Mouse (Mus musculus): ENCODE measurements around the gene Anapc15-ps. TPM values are rescaled to one million over a fixed set of nuclear protein-coding genes. Genes with fewer than 3 reads are reported as not detected.
"Not testable (repeated sequence)": the region's sequence is repeated elsewhere in the genome, so short reads cannot be mapped to it uniquely, and the experiment has no call there.

The Anapc15-ps gene
- total RNA-seq, 2 experiments from 2014 or later, result not detected

- intact Hi-C loops (cut with DNase I; ENCODE audit: low total_unique reads), result no loop called here
- no peak for DNase-seq
Observed at GRCm38 (mm10) chr10:95643042-95643441, 30.2 kb downstream of the Anapc15-ps start.

- no peak for DNase-seq
- intact Hi-C loops (cut with DNase I; ENCODE audit: low total_unique reads), result no loop called here
Observed at GRCm38 (mm10) chr10:95641335-95641734, 31.9 kb downstream of the Anapc15-ps start.

GRCm38 (mm10) chr10:95639429-95639828 is 33.8 kb downstream of the Anapc15-ps start:
- no peak for DNase-seq
- intact Hi-C loops (cut with DNase I; ENCODE audit: low total_unique reads), result no loop called here

GRCm38 (mm10) chr10:95634751-95635150 is 38.5 kb downstream of the Anapc15-ps start:
- no peak for DNase-seq
- intact Hi-C loops (cut with DNase I; ENCODE audit: low total_unique reads), result no loop called here

GRCm38 (mm10) chr10:95634261-95634660 is 39.0 kb downstream of the Anapc15-ps start:
- no peak for DNase-seq
- intact Hi-C loops (cut with DNase I; ENCODE audit: low total_unique reads), result no loop called here

- intact Hi-C loops (cut with DNase I; ENCODE audit: low total_unique reads), result no loop called here
- no peak for DNase-seq
Observed at GRCm38 (mm10) chr10:95631568-95631967, 41.7 kb downstream of the Anapc15-ps start.

- DNase-seq, result peak; percentile 38
- intact Hi-C loops (cut with DNase I; ENCODE audit: low total_unique reads), result no loop called here
Observed at GRCm38 (mm10) chr10:95630726-95631345, 42.4 kb downstream of the Anapc15-ps start.

GRCm38 (mm10) chr10:95630166-95630565 is 43.1 kb downstream of the Anapc15-ps start:
- intact Hi-C loops (cut with DNase I; ENCODE audit: low total_unique reads); DNase-seq: not testable (repeated sequence)

- intact Hi-C loops (cut with DNase I; ENCODE audit: low total_unique reads), result no loop called here
- DNase-seq, result no peak
Observed at GRCm38 (mm10) chr10:95628338-95628737, 44.9 kb downstream of the Anapc15-ps start.

- intact Hi-C loops (cut with DNase I; ENCODE audit: low total_unique reads), result no loop called here
Observed at GRCm38 (mm10) chr10:95627381-95627780, 45.9 kb downstream of the Anapc15-ps start.

GRCm38 (mm10) chr10:95625300-95625699 is 48.0 kb downstream of the Anapc15-ps start:
- no peak for DNase-seq
- intact Hi-C loops (cut with DNase I; ENCODE audit: low total_unique reads), result no loop called here

More at GRCm38 (mm10) chr10:95627381-95627780, 45.9 kb downstream of the Anapc15-ps start:
- DNase-seq, result no peak

GRCm38 (mm10) chr10:95624007-95624406 is 49.2 kb downstream of the Anapc15-ps start:
- intact Hi-C loops (cut with DNase I; ENCODE audit: low total_unique reads), result loop anchor here (5.0 kb wide), 1 partner anchor 47 kb away; no protein-coding TSS in a partner anchor
- DNase-seq, result no peak

GRCm38 (mm10) chr10:95623518-95623905 is 49.7 kb downstream of the Anapc15-ps start:
- intact Hi-C loops (cut with DNase I; ENCODE audit: low total_unique reads), result loop anchor here (5.0 kb wide), 1 partner anchor 46 kb away; no protein-coding TSS in a partner anchor
- no peak for DNase-seq

Other genes with a start within 250 kb of the Anapc15-ps start
- gene Mrpl42, start 171.5 kb downstream of the Anapc15-ps start, total RNA-seq (2021), result 100 to 1,000 TPM; 224 to 246 TPM
- gene Ube2n, start 158.3 kb downstream of the Anapc15-ps start, total RNA-seq (2021), result 100 to 1,000 TPM in 1 of 2 experiments, 10 to 100 TPM in 1; 91.7 to 110 TPM
- 100 to 1,000 TPM; 173 to 192 TPM for gene Nudt4, start 109.3 kb downstream of the Anapc15-ps start, total RNA-seq (2021)
- gene Gm33543, start 169.5 kb upstream of the Anapc15-ps start, total RNA-seq (2021), result under 1 TPM; 0.33 to 0.62 TPM

All from gastrocnemius, postnatal 14 days (tissue).